Mouse (Mus musculus): ENCODE measurements around the gene 4933411K16Rik. TPM values are rescaled to one million over a fixed set of nuclear protein-coding genes. Genes with fewer than 3 reads are reported as not detected.

4933411K16Rik gene
- polyA plus RNA-seq, 1 experiment = 1,397 TPM

GRCm38 (mm10) chr19:42089103-42089747 is 37.2 kb downstream of the 4933411K16Rik start:
- Histone ChIP-seq H3K4me1 (ENCODE audit: control insufficient read depth, insufficient read depth, low read length) (peaks cover 4% of the 10 kb centered on the region), H3K27me3 (ENCODE audit: control insufficient read depth, insufficient read depth, low read length) (no peaks in the 10 kb centered on the region), H3K4me3 (ENCODE audit: control insufficient read depth, low read depth, low read length) (peak overlapping the region; percentile 53), H3K36me3 (ENCODE audit: control insufficient read depth, insufficient read depth, low read length) (no peaks in the 10 kb centered on the region), H3K27ac (ENCODE audit: control insufficient read depth, insufficient read depth, low read depth, low read length) (peak overlapping the region; percentile 91)
- no peak for TF ChIP-seq CTCF (IDR thresholded peaks at IDR 0.05; ENCODE audit: control insufficient read depth, insufficient read depth, insufficient replicate concordance, low read depth, low read length)
- peak; percentile 51; the same call in 1 of the 2 replicates for TF ChIP-seq POLR2A (IDR thresholded peaks at IDR 0.05; ENCODE audit: control insufficient read depth, low read depth, low read length)

GRCm38 (mm10) chr19:42089748-42090595 is 37.9 kb downstream of the 4933411K16Rik start, which contains the start of gene Pi4k2a:
Gene Pi4k2a (plus strand): TSS chr19:42090470.
- H3K27me3 ChIP-seq (ENCODE audit: control insufficient read depth, insufficient read depth, low read length) = no peaks in the 10 kb centered on the region
- H3K36me3 ChIP-seq (ENCODE audit: control insufficient read depth, insufficient read depth, low read length) = no peaks in the 10 kb centered on the region
- H3K4me3 ChIP-seq (ENCODE audit: control insufficient read depth, low read depth, low read length) = peak within 1 kb of the TSS; percentile 91
- peak; percentile 67 for TF ChIP-seq POLR2A (IDR thresholded peaks at IDR 0.05; ENCODE audit: control insufficient read depth, low read depth, low read length)
- TF ChIP-seq CTCF (IDR thresholded peaks at IDR 0.05; ENCODE audit: control insufficient read depth, insufficient read depth, insufficient replicate concordance, low read depth, low read length) = 0 out of 2 replicates have a peak, but pooled peaks have one; percentile 5
- H3K4me1 ChIP-seq (ENCODE audit: control insufficient read depth, insufficient read depth, low read length) = peaks cover 4% of the 10 kb centered on the region
- peak within 1 kb of the TSS; percentile 91 for H3K27ac ChIP-seq (ENCODE audit: control insufficient read depth, insufficient read depth, low read depth, low read length)

GRCm38 (mm10) chr19:42090637-42091141 is 38.6 kb downstream of the 4933411K16Rik start:
- Histone ChIP-seq H3K27me3 (ENCODE audit: control insufficient read depth, insufficient read depth, low read length) (no peaks in the 10 kb centered on the region), H3K4me1 (ENCODE audit: control insufficient read depth, insufficient read depth, low read length) (peaks cover 4% of the 10 kb centered on the region), H3K4me3 (ENCODE audit: control insufficient read depth, low read depth, low read length) (peak overlapping the region; percentile 91), H3K36me3 (ENCODE audit: control insufficient read depth, insufficient read depth, low read length) (no peaks in the 10 kb centered on the region), H3K27ac (ENCODE audit: control insufficient read depth, insufficient read depth, low read depth, low read length) (peak overlapping the region; percentile 91)
- TF ChIP-seq CTCF (IDR thresholded peaks at IDR 0.05; ENCODE audit: control insufficient read depth, insufficient read depth, insufficient replicate concordance, low read depth, low read length) (no peak), POLR2A (IDR thresholded peaks at IDR 0.05; ENCODE audit: control insufficient read depth, low read depth, low read length) (no peak)

- no peaks in the 10 kb centered on the region; the same call in 1 of the 2 replicates for H3K36me3 ChIP-seq (ENCODE audit: control insufficient read depth, insufficient read depth, low read length)
- no peak for TF ChIP-seq CTCF (IDR thresholded peaks at IDR 0.05; ENCODE audit: control insufficient read depth, insufficient read depth, insufficient replicate concordance, low read depth, low read length)
- no peak for TF ChIP-seq POLR2A (IDR thresholded peaks at IDR 0.05; ENCODE audit: control insufficient read depth, low read depth, low read length)
Observed at GRCm38 (mm10) chr19:42099406-42099805, 47.4 kb downstream of the 4933411K16Rik start.

More at GRCm38 (mm10) chr19:42099406-42099805, 47.4 kb downstream of the 4933411K16Rik start:
- H3K27ac ChIP-seq (ENCODE audit: control insufficient read depth, insufficient read depth, low read depth, low read length) = no peak overlapping the region
- H3K4me3 ChIP-seq (ENCODE audit: control insufficient read depth, low read depth, low read length) = peak overlapping the region; percentile 34; the same call in 1 of the 2 replicates
- H3K27me3 ChIP-seq (ENCODE audit: control insufficient read depth, insufficient read depth, low read length) = no peaks in the 10 kb centered on the region
- H3K4me1 ChIP-seq (ENCODE audit: control insufficient read depth, insufficient read depth, low read length) = no peaks in the 10 kb centered on the region

Other genes starting within 250 kb of the 4933411K16Rik start
- 103 and 140 TPM in 2 replicates for gene Frat1, start 222.3 kb upstream of the 4933411K16Rik start, polyA plus RNA-seq (2012; rRNA removed)
- gene Frat2, start 204.1 kb upstream of the 4933411K16Rik start, polyA plus RNA-seq (2012; rRNA removed) = 47.7 and 64.2 TPM in 2 replicates
- gene Rrp12, start 156.1 kb upstream of the 4933411K16Rik start, polyA plus RNA-seq (2012; rRNA removed) = 29.5 and 32.3 TPM in 2 replicates
- gene Pgam1, start 140.3 kb upstream of the 4933411K16Rik start, polyA plus RNA-seq (2012; rRNA removed) = 58.2 and 64.2 TPM in 2 replicates
- gene Exosc1, start 118.8 kb upstream of the 4933411K16Rik start, polyA plus RNA-seq (2012; rRNA removed) = 27.5 and 28.5 TPM in 2 replicates
- 34.8 and 44.9 TPM in 2 replicates for gene Zdhhc16, start 118.8 kb upstream of the 4933411K16Rik start, polyA plus RNA-seq (2012; rRNA removed)
- 45.8 and 46.5 TPM in 2 replicates for gene Mms19, start 71.1 kb upstream of the 4933411K16Rik start, polyA plus RNA-seq (2012; rRNA removed)
- 282 and 310 TPM in 2 replicates for gene Ubtd1, start 70.5 kb upstream of the 4933411K16Rik start, polyA plus RNA-seq (2012; rRNA removed)
- gene Ankrd2, start 16.2 kb upstream of the 4933411K16Rik start, polyA plus RNA-seq (2012; rRNA removed) = 0.62 and 0.63 TPM in 2 replicates
- gene Hoga1, start 6.6 kb upstream of the 4933411K16Rik start, polyA plus RNA-seq (2012; rRNA removed) = 10.8 and 11.7 TPM in 2 replicates
- 190 TPM in 2 replicates for gene Morn4, start 34.1 kb downstream of the 4933411K16Rik start, polyA plus RNA-seq (2012; rRNA removed)
- gene Pi4k2a, start 38.2 kb downstream of the 4933411K16Rik start, polyA plus RNA-seq (2012; rRNA removed) = 27.2 and 27.8 TPM in 2 replicates
- 8.4 and 10.8 TPM in 2 replicates for gene Avpi1, start 76.8 kb downstream of the 4933411K16Rik start, polyA plus RNA-seq (2012; rRNA removed)
- 5.5 and 5.9 TPM in 2 replicates for gene Marveld1, start 95.2 kb downstream of the 4933411K16Rik start, polyA plus RNA-seq (2012; rRNA removed)
- 57.8 and 60.3 TPM in 2 replicates for gene Zfyve27, start 111.7 kb downstream of the 4933411K16Rik start, polyA plus RNA-seq (2012; rRNA removed)
- 0.10 TPM in 1 of 2 replicates, not detected in the other for gene Sfrp5, start 150.0 kb downstream of the 4933411K16Rik start, polyA plus RNA-seq (2012; rRNA removed)
- 6.7 and 8.7 TPM in 2 replicates for gene Golga7b, start 195.3 kb downstream of the 4933411K16Rik start, polyA plus RNA-seq (2012; rRNA removed)

All from testis, adult 2 months (tissue).